Mouse (Mus musculus) testis, adult 2 months (tissue): ENCODE measurements around the gene Kif1c.
"Not testable (repeated sequence)": the region's sequence is repeated elsewhere in the genome, so short reads cannot be mapped to it uniquely, and the experiment has no call there.

Experiments used
- CTCF ChIP-seq: fragments of 200-500 bp; IDR thresholded peaks from 2 replicates; pipeline ENCODE4 v1.5.1; 2012; ENCODE audit warnings: low read depth, mild to moderate bottlenecking, inconsistent platforms, low read length, moderate library complexity; ENCODE audit not compliant: control insufficient read depth, insufficient read depth, insufficient replicate concordance
- POLR2A ChIP-seq: fragments of 200-500 bp; IDR thresholded peaks from 2 replicates; pipeline ENCODE4 v1.6.1; 2012; ENCODE audit warnings: low read depth, mild to moderate bottlenecking, inconsistent platforms, low read length, moderate library complexity; ENCODE audit not compliant: control insufficient read depth

GRCm38 (mm10) chr11:70760446-70760845 is 60.1 kb downstream of the Kif1c start:
- not testable (repeated sequence) for TF ChIP-seq POLR2A, CTCF
